In genomic region chr8:110996641-110997430, GRCm38 (mm10) we compare ENCODE assay signal across 8 mouse cellular contexts. TPM values are rescaled to one million over a fixed set of nuclear protein-coding genes. Genes with fewer than 3 reads are reported as not detected.
A peak's percentile ranks its signal among the peaks of the same experiment; 100 is the strongest.
DNase-seq lines count a peak whose midpoint lies in the region; ATAC-seq and TF ChIP-seq lines count a peak whose summit lies in the region.

No protein-coding gene starts in this region.

- H3K9ac ChIP-seq in lung, embryonic 16.5 days (ENCODE audit: low read length) = peak overlapping the region; percentile 79
- H3K9ac ChIP-seq in hindbrain, embryonic 16.5 days (ENCODE audit: low read depth, low read length) = peak overlapping the region; percentile 84

- WGBS in lung, embryonic 16.5 days = 28% methylated on average over 16 of the region's 16 CpGs
- WGBS in hindbrain, embryonic 16.5 days = 37% methylated on average over 16 of the region's 16 CpGs

- peaks cover 11% of the 10 kb centered on the region for H3K4me1 ChIP-seq in lung, embryonic 16.5 days (replicated peaks; ENCODE audit: control insufficient read depth, insufficient read depth, low read length)
- peaks cover 5% of the 10 kb centered on the region for H3K4me1 ChIP-seq in brown adipose tissue, adult 24 weeks (ENCODE audit: control insufficient read depth, insufficient read depth, insufficient read length, low read length)
- peaks cover 12% of the 10 kb centered on the region for H3K4me1 ChIP-seq in hindbrain, embryonic 16.5 days (ENCODE audit: control insufficient read depth, insufficient read depth, low read depth, low read length)

- peak overlapping the region; percentile 95 for H3ac ChIP-seq in myocyte (ENCODE audit: control insufficient read depth, insufficient read length)

- no peak for ATAC-seq in lung, embryonic 16.5 days (ENCODE audit: low read depth)
- no peak for ATAC-seq in hindbrain, embryonic 16.5 days

- peak overlapping the region; percentile 68 for H3K4me2 ChIP-seq in lung, embryonic 16.5 days (ENCODE audit: low read depth, low read length)
- H3K4me2 ChIP-seq in hindbrain, embryonic 16.5 days (ENCODE audit: low read length) = peak overlapping the region; percentile 94
- H3K4me2 ChIP-seq in myocyte (ENCODE audit: low read depth) = peak overlapping the region; percentile 92

- no peak for TF ChIP-seq POLR2A in myocyte (IDR thresholded peaks at IDR 0.05; ENCODE audit: insufficient read length, low read depth)

- peak overlapping the region; percentile 81; the same call in 1 of the 2 replicates for H3K27ac ChIP-seq in lung, embryonic 16.5 days (ENCODE audit: low read length)
- peak overlapping the region; percentile 79 for H3K27ac ChIP-seq in brown adipose tissue, adult 24 weeks (replicated peaks; ENCODE audit: low read depth, low read length)
- peak overlapping the region; percentile 79 for H3K27ac ChIP-seq in hindbrain, embryonic 16.5 days (ENCODE audit: low read depth, low read length)

- H3K36me3 ChIP-seq in lung, embryonic 16.5 days (ENCODE audit: control insufficient read depth, insufficient read depth, low read length) = peaks cover 10% of the 10 kb centered on the region
- H3K36me3 ChIP-seq in hindbrain, embryonic 16.5 days (ENCODE audit: control insufficient read depth, insufficient read depth, low read length) = 0 out of 2 replicates have a peak, but pooled peaks cover 3% of the 10 kb centered on the region
- peaks cover under 1% of the 10 kb centered on the region for H3K36me3 ChIP-seq in myocyte (ENCODE audit: control insufficient read depth, insufficient read depth)

- H3K9me3 ChIP-seq in lung, embryonic 16.5 days (ENCODE audit: control insufficient read depth, low read length) = no peaks in the 10 kb centered on the region
- no peaks in the 10 kb centered on the region for H3K9me3 ChIP-seq in hindbrain, embryonic 16.5 days (ENCODE audit: control insufficient read depth, low read length)

- peaks cover 42% of the 10 kb centered on the region for H3K79me2 ChIP-seq in myocyte (ENCODE audit: control insufficient read depth, insufficient read depth)

- H3K4me3 ChIP-seq in lung, embryonic 16.5 days (ENCODE audit: low read length) = peak overlapping the region; percentile 57
- H3K4me3 ChIP-seq in brown adipose tissue, adult 24 weeks (ENCODE audit: insufficient read depth, low read depth, low read length) = peak overlapping the region; percentile 99
- peak overlapping the region; percentile 81 for H3K4me3 ChIP-seq in hindbrain, embryonic 16.5 days (ENCODE audit: low read length)
- H3K4me3 ChIP-seq in myocyte = peak overlapping the region; percentile 82

- no peak for DNase-seq in lung, adult 18-20 months
- DNase-seq in adrenal gland, postnatal 36 days = no peak
- DNase-seq in adrenal gland, adult 2 months = no peak
- no peak for DNase-seq in right cerebral cortex, adult 18-20 months

- H3K27me3 ChIP-seq in lung, embryonic 16.5 days (ENCODE audit: control insufficient read depth, insufficient read depth, low read depth, low read length) = no peaks in the 10 kb centered on the region
- no peaks in the 10 kb centered on the region for H3K27me3 ChIP-seq in hindbrain, embryonic 16.5 days (replicated peaks; ENCODE audit: control insufficient read depth, insufficient read depth, low read length)
- no peaks in the 10 kb centered on the region for H3K27me3 ChIP-seq in myocyte (ENCODE audit: control insufficient read depth, insufficient read depth, insufficient read length)

TF ChIP-seq in myocyte, 11 proteins besides CTCF, POLR2A, EP300 and RAD21:
- TF ChIP-seq E2F4 (IDR thresholded peaks at IDR 0.05; ENCODE audit: insufficient read depth) (no peak), REST (IDR thresholded peaks at IDR 0.05; ENCODE audit: insufficient read depth, insufficient read length) (no peak), POLR2AphosphoS2 (IDR thresholded peaks at IDR 0.05; ENCODE audit: insufficient read length, low read depth) (no peak), CEBPB (IDR thresholded peaks at IDR 0.05; ENCODE audit: insufficient read depth, poor library complexity, severe bottlenecking) (no peak), USF1 (IDR thresholded peaks at IDR 0.05; ENCODE audit: low read depth) (no peak), TCF12 (IDR thresholded peaks at IDR 0.05; ENCODE audit: insufficient read depth, poor library complexity, severe bottlenecking) (no peak), MYOD1 (IDR thresholded peaks at IDR 0.05; ENCODE audit: control insufficient read depth in 1 of 3, insufficient read length in 2 of 3, low read depth in 2 of 3) (no peak), MYOG (IDR thresholded peaks at IDR 0.05; ENCODE audit: control insufficient read depth in 1 of 3, insufficient read depth in 1 of 3, insufficient read length in 2 of 3, low read depth in 2 of 3) (no peak), MAX (IDR thresholded peaks at IDR 0.05; ENCODE audit: low read depth) (no peak), TCF3 (IDR thresholded peaks at IDR 0.05; ENCODE audit: insufficient read length, low read depth) (no peak), SRF (IDR thresholded peaks at IDR 0.05; ENCODE audit: control insufficient read depth, insufficient read length, low read depth) (no peak)

RNA-seq across cellular contexts. Expression of gene Ddx19a, which starts 0.8 kb away (rescaled TPM):
- 12.9 and 13.5 TPM in 2 replicates for polyA plus RNA-seq in lung, embryonic 16.5 days (2015; fragmentation: Nextera tagmentation; extraction: Ambion mirVana)
- polyA plus RNA-seq in brown adipose tissue, adult 24 weeks (2012; ENCODE audit: insufficient read depth, insufficient read length, missing spikeins) = 15.8 and 21.4 TPM in 2 replicates
- 10.1 and 12.8 TPM in 2 replicates for polyA plus RNA-seq in hindbrain, embryonic 16.5 days (2015; fragmentation: Nextera tagmentation; extraction: Ambion mirVana)
- 32.5 TPM for polyA plus RNA-seq in myocyte (2012; fragmentation: generic; extraction: Trizol)
- 10 to 100 TPM; 44.1 to 46.8 TPM for total RNA-seq in adrenal gland, postnatal 36 days (2021)
- total RNA-seq in adrenal gland, adult 2 months (2021) = 10 to 100 TPM; 35.5 to 41.7 TPM
- 15.1 and 19.3 TPM in 2 replicates for polyA plus RNA-seq in adrenal gland, adult 2 months (2012; rRNA removed)

RNA-seq across cellular contexts. Expression of gene Ddx19b, which starts 34.7 kb away (rescaled TPM):
- polyA plus RNA-seq in lung, embryonic 16.5 days (2015; fragmentation: Nextera tagmentation; extraction: Ambion mirVana) = 6.0 and 7.2 TPM in 2 replicates
- polyA plus RNA-seq in brown adipose tissue, adult 24 weeks (2012; ENCODE audit: insufficient read depth, insufficient read length, missing spikeins) = 2.8 and 3.7 TPM in 2 replicates
- 6.7 and 6.9 TPM in 2 replicates for polyA plus RNA-seq in hindbrain, embryonic 16.5 days (2015; fragmentation: Nextera tagmentation; extraction: Ambion mirVana)
- polyA plus RNA-seq in myocyte (2012; fragmentation: generic; extraction: Trizol) = 5.9 TPM
- 10 to 100 TPM; 11.8 to 12.5 TPM for total RNA-seq in adrenal gland, postnatal 36 days (2021)
- total RNA-seq in adrenal gland, adult 2 months (2021) = 10 to 100 TPM in 1 of 2 experiments, 1 to 10 TPM in 1; 8.1 to 11.1 TPM
- polyA plus RNA-seq in adrenal gland, adult 2 months (2012; rRNA removed) = 0.96 and 1.3 TPM in 2 replicates

RNA-seq across cellular contexts. Expression of gene Aars, which starts 36.1 kb away (rescaled TPM):
- 47.2 and 50.9 TPM in 2 replicates for polyA plus RNA-seq in lung, embryonic 16.5 days (2015; fragmentation: Nextera tagmentation; extraction: Ambion mirVana)
- polyA plus RNA-seq in brown adipose tissue, adult 24 weeks (2012; ENCODE audit: insufficient read depth, insufficient read length, missing spikeins) = 27.1 and 45.8 TPM in 2 replicates
- polyA plus RNA-seq in hindbrain, embryonic 16.5 days (2015; fragmentation: Nextera tagmentation; extraction: Ambion mirVana) = 92.2 and 94.7 TPM in 2 replicates
- polyA plus RNA-seq in myocyte (2012; fragmentation: generic; extraction: Trizol) = 340 TPM
- 100 to 1,000 TPM; 114 to 165 TPM for total RNA-seq in adrenal gland, postnatal 36 days (2021)
- 100 to 1,000 TPM; 112 to 155 TPM for total RNA-seq in adrenal gland, adult 2 months (2021)
- polyA plus RNA-seq in adrenal gland, adult 2 months (2012; rRNA removed) = 31.8 and 37.4 TPM in 2 replicates

RNA-seq across cellular contexts. Expression of gene Exosc6, which starts 59.3 kb away (rescaled TPM):
- 2.1 and 5.4 TPM in 2 replicates for polyA plus RNA-seq in lung, embryonic 16.5 days (2015; fragmentation: Nextera tagmentation; extraction: Ambion mirVana)
- polyA plus RNA-seq in brown adipose tissue, adult 24 weeks (2012; ENCODE audit: insufficient read depth, insufficient read length, missing spikeins) = not detected in 2 replicates
- polyA plus RNA-seq in hindbrain, embryonic 16.5 days (2015; fragmentation: Nextera tagmentation; extraction: Ambion mirVana) = not detected in 2 replicates
- not detected for polyA plus RNA-seq in myocyte (2012; fragmentation: generic; extraction: Trizol)
- total RNA-seq in adrenal gland, postnatal 36 days (2021) = not detected
- not detected for total RNA-seq in adrenal gland, adult 2 months (2021)
- 43.3 and 51.4 TPM in 2 replicates for polyA plus RNA-seq in adrenal gland, adult 2 months (2012; rRNA removed)
